Mouse (Mus musculus) hindbrain, embryonic 12.5 days (tissue): Measurements from ENCODE around the gene Olfr66. TPM values are rescaled to one million over a fixed set of nuclear protein-coding genes. Genes with fewer than 3 reads are reported as not detected.

ENCODE experiments used
- ATAC-seq: fragments of 200-750 bp; cut with Nextera tagmentation; 2 replicates; pipeline ENCODE4 v1.8.0; 2017; ENCODE audit warnings: moderate TSS enrichment; ENCODE audit not compliant: low FRiP score
- H3K27ac ChIP-seq: fragments of 300-500 bp; sonication (generic); 2 replicates; pipeline ENCODE4 v1.5.1; 2016; ENCODE audit warnings: mild to moderate bottlenecking
- H3K27me3 ChIP-seq: fragments of 300-500 bp; sonication (generic); 2 replicates; pipeline ENCODE4 v1.6.1; 2016; ENCODE audit warnings: mild to moderate bottlenecking
- H3K36me3 ChIP-seq: fragments of 300-500 bp; sonication (generic); 2 replicates; pipeline ENCODE4 v1.6.1; 2016; ENCODE audit warnings: mild to moderate bottlenecking
- H3K4me1 ChIP-seq: fragments of 300-500 bp; sonication (generic); 2 replicates; pipeline ENCODE4 v1.6.1; 2016
- H3K4me2 ChIP-seq: fragments of 300-500 bp; sonication (generic); replicated peaks from 2 replicates; pipeline ENCODE4 v1.6.1; 2016; ENCODE audit warnings: mild to moderate bottlenecking
- H3K4me3 ChIP-seq: fragments of 300-500 bp; sonication (generic); 2 replicates; pipeline ENCODE4 v1.5.1; 2016; ENCODE audit warnings: mild to moderate bottlenecking
- H3K9ac ChIP-seq: fragments of 300-500 bp; sonication (generic); 2 replicates; pipeline ENCODE4 v1.6.1; 2016; ENCODE audit warnings: mild to moderate bottlenecking, moderate library complexity
- H3K9me3 ChIP-seq: fragments of 300-500 bp; sonication (generic); replicated peaks from 2 replicates; pipeline ENCODE4 v1.6.1; 2016; ENCODE audit warnings: mild to moderate bottlenecking
- WGBS: fragments of 180-500 bp; shearing (Covaris S2); methylation state at CpG from one replicate; pipeline ENCODE4 v1.1.7; 2016; 5-methylcytosine and 5-hydroxymethylcytosine counted together
- polyA plus RNA-seq: library from polyadenylated mRNA; unstranded; fragments of >200 nt; fragmentation: Nextera tagmentation; extraction: Ambion mirVana; gene quantifications from 2 replicates; pipeline ENCODE4 v1.2.1, GENCODE M21; 2016

Olfr66 gene
- polyA plus RNA-seq, 1 experiment from 2014 or later: not detected

- ATAC-seq: no peak
- Histone ChIP-seq H3K27me3 (no peaks in the 10 kb centered on the region), H3K9ac (no peak overlapping the region), H3K4me1 (no peaks in the 10 kb centered on the region), H3K27ac (no peak overlapping the region), H3K4me3 (no peak overlapping the region), H3K9me3 (no peaks in the 10 kb centered on the region), H3K36me3 (no peaks in the 10 kb centered on the region), H3K4me2 (no peak overlapping the region)
- 82% methylated on average over 3 of the region's 3 CpGs for whole genome bisulfite sequencing
Observed at GRCm38 (mm10) chr7:103861531-103861930, 24.5 kb downstream of the Olfr66 start.

GRCm38 (mm10) chr7:103860855-103861254, 25.2 kb downstream of the Olfr66 start:
- no peak for ATAC-seq
- 65% methylated on average over 1 of the region's 1 CpGs for WGBS
- no peak overlapping the region for H3K9ac ChIP-seq
- H3K4me3 ChIP-seq: no peak overlapping the region
- no peaks in the 10 kb centered on the region for H3K36me3 ChIP-seq
- no peak overlapping the region for H3K27ac ChIP-seq
- H3K9me3 ChIP-seq: no peaks in the 10 kb centered on the region
- H3K27me3 ChIP-seq: no peaks in the 10 kb centered on the region
- no peaks in the 10 kb centered on the region for H3K4me1 ChIP-seq
- no peak overlapping the region for H3K4me2 ChIP-seq

GRCm38 (mm10) chr7:103859076-103859475, 27.0 kb downstream of the Olfr66 start:
- Histone ChIP-seq H3K4me1 (no peaks in the 10 kb centered on the region), H3K4me3 (no peak overlapping the region), H3K36me3 (no peaks in the 10 kb centered on the region), H3K27me3 (no peaks in the 10 kb centered on the region), H3K27ac (no peak overlapping the region), H3K4me2 (no peak overlapping the region), H3K9ac (no peak overlapping the region), H3K9me3 (no peaks in the 10 kb centered on the region)
- 69% methylated on average over 2 of the region's 2 CpGs for WGBS
- no peak for ATAC-seq

GRCm38 (mm10) chr7:103854669-103855068, 31.4 kb downstream of the Olfr66 start:
- Histone ChIP-seq H3K4me2 (no peak overlapping the region), H3K9me3 (no peaks in the 10 kb centered on the region), H3K27ac (no peak overlapping the region), H3K27me3 (no peaks in the 10 kb centered on the region), H3K4me1 (no peaks in the 10 kb centered on the region), H3K36me3 (no peaks in the 10 kb centered on the region), H3K9ac (no peak overlapping the region), H3K4me3 (no peak overlapping the region)
- 77% methylated on average over 1 of the region's 1 CpGs for WGBS
- ATAC-seq: no peak

GRCm38 (mm10) chr7:103853090-103853489, 33.0 kb downstream of the Olfr66 start, which contains the start of gene Hbb-y:
Hbb-y (minus strand) TSS chr7:103853216.
- H3K9ac ChIP-seq: no peak within 1 kb of the TSS
- ATAC-seq: no peak
- H3K9me3 ChIP-seq: no peaks in the 10 kb centered on the region
- no peaks in the 10 kb centered on the region for H3K4me1 ChIP-seq
- no peaks in the 10 kb centered on the region for H3K27me3 ChIP-seq
- H3K4me3 ChIP-seq: no peak within 1 kb of the TSS
- no peak within 1 kb of the TSS for H3K27ac ChIP-seq
- H3K4me2 ChIP-seq: no peak within 1 kb of the TSS
- no peaks in the 10 kb centered on the region for H3K36me3 ChIP-seq
- 62% methylated on average over 2 of the region's 2 CpGs for WGBS

GRCm38 (mm10) chr7:103844525-103845325, 41.3 kb downstream of the Olfr66 start:
- no peaks in the 10 kb centered on the region for H3K36me3 ChIP-seq
- no peak for ATAC-seq
- H3K27ac ChIP-seq: no peak overlapping the region
- WGBS: 38% methylated on average over 1 of the region's 2 CpGs
- H3K27me3 ChIP-seq: no peaks in the 10 kb centered on the region
- no peak overlapping the region for H3K4me3 ChIP-seq
- no peak overlapping the region for H3K9ac ChIP-seq
- no peaks in the 10 kb centered on the region for H3K4me1 ChIP-seq
- no peaks in the 10 kb centered on the region for H3K9me3 ChIP-seq
- H3K4me2 ChIP-seq: no peak overlapping the region

GRCm38 (mm10) chr7:103843034-103843433, 43.0 kb downstream of the Olfr66 start, which contains the start of gene Hbb-bh1:
Hbb-bh1 (minus strand) TSS chr7:103843164.
- Histone ChIP-seq H3K36me3 (no peaks in the 10 kb centered on the region), H3K4me1 (no peaks in the 10 kb centered on the region), H3K9me3 (no peaks in the 10 kb centered on the region), H3K27me3 (no peaks in the 10 kb centered on the region), H3K4me3 (no peak within 1 kb of the TSS), H3K4me2 (no peak within 1 kb of the TSS), H3K9ac (no peak within 1 kb of the TSS), H3K27ac (no peak within 1 kb of the TSS)
- ATAC-seq: no peak
- 94% methylated on average over 2 of the region's 2 CpGs for WGBS

GRCm38 (mm10) chr7:103840268-103840667, 45.8 kb downstream of the Olfr66 start, which contains the start of gene Hbb-bh2:
Hbb-bh2 (minus strand) TSS chr7:103840520.
- no peak for ATAC-seq
- Histone ChIP-seq H3K27me3 (no peaks in the 10 kb centered on the region), H3K27ac (no peak within 1 kb of the TSS), H3K4me3 (no peak within 1 kb of the TSS), H3K9ac (no peak within 1 kb of the TSS), H3K36me3 (no peaks in the 10 kb centered on the region), H3K4me2 (no peak within 1 kb of the TSS), H3K4me1 (no peaks in the 10 kb centered on the region), H3K9me3 (no peaks in the 10 kb centered on the region)
- WGBS: 67% methylated on average over 3 of the region's 3 CpGs

Other genes with a start within 250 kb of the Olfr66 start
- not detected in 2 replicates for gene Olfr622, start 243.6 kb downstream of the Olfr66 start, polyA plus RNA-seq
- not detected in 2 replicates for gene Olfr623, start 222.6 kb downstream of the Olfr66 start, polyA plus RNA-seq
- 0.04 and 0.07 TPM in 2 replicates for gene Olfr624, start 215.1 kb downstream of the Olfr66 start, polyA plus RNA-seq
- gene Olfr625-ps1, start 203.5 kb downstream of the Olfr66 start, polyA plus RNA-seq: not detected in 2 replicates
- not detected in 2 replicates for gene Olfr243, start 171.6 kb downstream of the Olfr66 start, polyA plus RNA-seq
- not detected in 2 replicates for gene Olfr628, start 155.9 kb downstream of the Olfr66 start, polyA plus RNA-seq
- gene Olfr629, start 141.3 kb downstream of the Olfr66 start, polyA plus RNA-seq: not detected in 2 replicates
- gene Olfr630, start 128.9 kb downstream of the Olfr66 start, polyA plus RNA-seq: not detected in 2 replicates
- gene Olfr69, start 114.7 kb downstream of the Olfr66 start, polyA plus RNA-seq: not detected in 2 replicates
- gene Olfr68, start 106.6 kb downstream of the Olfr66 start, polyA plus RNA-seq: not detected in 2 replicates
- not detected in 2 replicates for gene Olfr67, start 94.4 kb downstream of the Olfr66 start, polyA plus RNA-seq
- 799 and 940 TPM in 2 replicates for gene Hbb-bt, start 72.3 kb downstream of the Olfr66 start, polyA plus RNA-seq
- gene Hbb-bs, start 58.2 kb downstream of the Olfr66 start, polyA plus RNA-seq: 613 and 772 TPM in 2 replicates
- gene Hbb-bh2, start 45.7 kb downstream of the Olfr66 start, polyA plus RNA-seq: not detected in 2 replicates
- gene Hbb-bh1, start 43.1 kb downstream of the Olfr66 start, polyA plus RNA-seq: 614 and 792 TPM in 2 replicates
- gene Hbb-y, start 33.0 kb downstream of the Olfr66 start, polyA plus RNA-seq: 8,282 and 10,510 TPM in 2 replicates
- not detected in 2 replicates for gene Olfr64, start 8.2 kb upstream of the Olfr66 start, polyA plus RNA-seq
- not detected in 2 replicates for gene Olfr65, start 17.2 kb upstream of the Olfr66 start, polyA plus RNA-seq
- not detected in 2 replicates for gene Olfr631, start 42.6 kb upstream of the Olfr66 start, polyA plus RNA-seq
- gene Olfr632, start 48.1 kb upstream of the Olfr66 start, polyA plus RNA-seq: not detected in 2 replicates
- not detected in 2 replicates for gene Olfr633, start 58.2 kb upstream of the Olfr66 start, polyA plus RNA-seq
- not detected in 2 replicates for gene Olfr635, start 84.9 kb upstream of the Olfr66 start, polyA plus RNA-seq
- not detected in 2 replicates for gene Olfr638, start 112.5 kb upstream of the Olfr66 start, polyA plus RNA-seq
- 0.04 TPM in 1 of 2 replicates, not detected in the other for gene Olfr639, start 131.1 kb upstream of the Olfr66 start, polyA plus RNA-seq
- gene Olfr640, start 139.3 kb upstream of the Olfr66 start, polyA plus RNA-seq: not detected in 2 replicates
- gene Olfr641, start 149.2 kb upstream of the Olfr66 start, polyA plus RNA-seq: not detected in 2 replicates
- not detected in 2 replicates for gene Olfr642, start 166.4 kb upstream of the Olfr66 start, polyA plus RNA-seq
- not detected in 2 replicates for gene 4930516K23Rik, start 175.2 kb upstream of the Olfr66 start, polyA plus RNA-seq
- gene Olfr644, start 185.6 kb upstream of the Olfr66 start, polyA plus RNA-seq: not detected in 2 replicates
- gene Olfr645, start 199.2 kb upstream of the Olfr66 start, polyA plus RNA-seq: not detected in 2 replicates
- not detected in 2 replicates for gene Olfr646, start 218.6 kb upstream of the Olfr66 start, polyA plus RNA-seq
- not detected in 2 replicates for gene Ubqln5, start 243.6 kb upstream of the Olfr66 start, polyA plus RNA-seq